ENCODE assay signal across 9 mouse cellular contexts in the genomic region with DNA sequence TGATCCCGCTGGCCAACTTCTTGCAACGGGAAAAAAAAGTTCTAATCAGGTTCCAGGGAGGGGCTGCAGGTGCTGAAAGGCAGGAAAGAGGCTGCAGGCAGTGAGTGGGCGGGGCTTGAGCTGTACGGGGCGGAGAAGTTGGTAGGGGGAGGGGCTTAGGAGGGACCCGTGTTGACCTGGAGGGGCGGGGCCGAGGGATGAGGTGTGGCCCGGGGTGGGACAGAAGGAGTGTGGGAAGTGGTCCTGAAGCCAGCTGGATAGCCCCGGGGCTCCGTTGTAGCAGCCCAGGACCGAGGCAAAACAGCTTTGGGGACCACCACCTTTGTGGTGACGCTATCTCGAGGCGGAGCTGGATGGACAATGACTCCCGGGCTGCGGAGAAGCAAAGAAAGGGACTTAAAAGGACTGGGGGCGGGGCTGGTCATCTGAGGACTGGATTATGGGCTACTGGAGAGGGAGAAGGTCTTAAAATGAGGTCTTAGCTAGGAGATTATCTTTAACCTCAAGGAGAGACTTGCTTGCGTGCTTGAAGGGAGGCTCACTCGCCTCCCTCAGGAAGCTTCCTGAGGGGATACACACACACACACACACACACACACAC. TPM values are rescaled to one million over a fixed set of nuclear protein-coding genes. Genes with fewer than 3 reads are reported as not detected.
DNase-seq lines count a peak whose midpoint lies in the region; ATAC-seq and TF ChIP-seq lines count a peak whose summit lies in the region.
"Had no signal": no experiment of that assay in that cellular context is flagged by ENCODE, and none has a peak within 500 bp of the region (broad histone marks: within the 10 kb centered on the region; RNA-seq: fewer than 3 reads in every experiment).

No protein-coding gene starts in this region.

- WGBS in hindbrain, embryonic 10.5 days, result 2% methylated on average over 20 of the region's 20 CpGs
- 2% methylated on average over 20 of the region's 20 CpGs for WGBS in lung, embryonic 14.5 days

- peaks cover 47% of the 10 kb centered on the region for H3K27me3 ChIP-seq in hindbrain, embryonic 10.5 days (ENCODE audit: insufficient read depth, poor library complexity, severe bottlenecking)
- H3K27me3 ChIP-seq in lung, embryonic 14.5 days (ENCODE audit: insufficient read depth, low read length), result peaks cover 9% of the 10 kb centered on the region; the same call in 1 of the 2 replicates

- TF ChIP-seq CTCF in gastrocnemius, adult 2 months (IDR thresholded peaks at IDR 0.05), result no peak
- TF ChIP-seq CTCF in lung, embryonic 14.5 days (IDR thresholded peaks at IDR 0.05; ENCODE audit: low read depth), result no peak

- H3K4me1 ChIP-seq in hindbrain, embryonic 10.5 days (replicated peaks), result peaks cover 19% of the 10 kb centered on the region
- peaks cover 10% of the 10 kb centered on the region; the same call in 1 of the 2 replicates for H3K4me1 ChIP-seq in lung, embryonic 14.5 days (ENCODE audit: insufficient read depth)

- H3K27ac ChIP-seq in gastrocnemius, adult 2 months, result no peak overlapping the region
- peak overlapping the region; percentile 70 for H3K27ac ChIP-seq in hindbrain, embryonic 10.5 days
- H3K27ac ChIP-seq in lung, embryonic 14.5 days (ENCODE audit: low read depth), result no peak overlapping the region

- DNase-seq in gastrocnemius, adult 2 months, result no peak
- no peak for DNase-seq in gastrocnemius, postnatal 36 days
- DNase-seq in WW6 (ENCODE audit: low read depth, low spot score), result peak; percentile 79
- DNase-seq in hindbrain, embryonic 10.5 days (ENCODE audit: low spot score), result peak; percentile 66
- DNase-seq in lung, embryonic 14.5 days, result peak; percentile 52
- peak; percentile 63 for DNase-seq in retina, postnatal 7 days (ENCODE audit: low read depth, low spot score)
- no peak for DNase-seq in left cerebral cortex, adult 18-20 months (ENCODE audit: low spot score in 2 of 2)

- intact Hi-C loops in gastrocnemius, adult 2 months (cut with DNase I), result no loop called here
- intact Hi-C loops in gastrocnemius, postnatal 36 days (cut with DNase I), result loop anchor here (10.0 kb wide), 1 partner anchor 53 kb away; no protein-coding TSS in a partner anchor

- no peaks in the 10 kb centered on the region for H3K9me3 ChIP-seq in hindbrain, embryonic 10.5 days
- H3K9me3 ChIP-seq in lung, embryonic 14.5 days (ENCODE audit: low read depth, low read length), result no peaks in the 10 kb centered on the region

- no peaks in the 10 kb centered on the region for H3K36me3 ChIP-seq in hindbrain, embryonic 10.5 days
- H3K36me3 ChIP-seq in lung, embryonic 14.5 days (ENCODE audit: insufficient read depth), result no peaks in the 10 kb centered on the region

- H3K4me3 ChIP-seq in gastrocnemius, adult 2 months, result peak overlapping the region; percentile 21; the same call in 1 of the 2 replicates
- peak overlapping the region; percentile 53 for H3K4me3 ChIP-seq in hindbrain, embryonic 10.5 days
- peak overlapping the region; percentile 31 for H3K4me3 ChIP-seq in lung, embryonic 14.5 days (ENCODE audit: low read depth, low read length)

- H3K9ac ChIP-seq in lung, embryonic 14.5 days, result no peak overlapping the region

- peak overlapping the region; percentile 60 for H3K4me2 ChIP-seq in lung, embryonic 14.5 days

- 0 out of 2 replicates have a peak, but pooled peaks have one; percentile 26 for ATAC-seq in lung, embryonic 14.5 days (ENCODE audit: insufficient read depth)
- ATAC-seq in erythroid progenitor cell, adult 5-6 weeks (replicated peaks; ENCODE audit: low FRiP score, poor library complexity, severe bottlenecking), result no peak

RNA-seq across cellular contexts. Expression of gene Lrrc3c, which starts 4.1 kb away (rescaled TPM):
- total RNA-seq in gastrocnemius, adult 2 months (2021), result not detected
- not detected for total RNA-seq in gastrocnemius, postnatal 36 days (2021)
- polyA plus RNA-seq in hindbrain, embryonic 10.5 days (2016; fragmentation: Nextera tagmentation; extraction: Ambion mirVana), result not detected in 2 replicates
- not detected in 2 replicates for polyA plus RNA-seq in lung, embryonic 14.5 days (2014; fragmentation: Nextera tagmentation; extraction: Ambion mirVana)
- not detected for total RNA-seq in left cerebral cortex, adult 18-20 months (2021)
- total RNA-seq in erythroid progenitor cell, adult 5-6 weeks (2015; ENCODE audit: low replicate concordance), result not detected in 2 replicates
- not detected in 2 replicates for total RNA-seq in erythroid progenitor cell, adult 5-6 weeks (2017; ENCODE audit: low replicate concordance)
- total RNA-seq: hematopoietic stem cell, adult 5-6 weeks had no signal

RNA-seq across cellular contexts. Expression of gene Ormdl3, which starts 15.0 kb away (rescaled TPM):
- total RNA-seq in gastrocnemius, adult 2 months (2021), result 10 to 100 TPM; 24.5 to 25.7 TPM
- total RNA-seq in gastrocnemius, postnatal 36 days (2021), result 10 to 100 TPM; 20.9 to 24.0 TPM
- 59.4 and 66.2 TPM in 2 replicates for polyA plus RNA-seq in hindbrain, embryonic 10.5 days (2016; fragmentation: Nextera tagmentation; extraction: Ambion mirVana)
- 6.6 and 6.9 TPM in 2 replicates for polyA plus RNA-seq in lung, embryonic 14.5 days (2014; fragmentation: Nextera tagmentation; extraction: Ambion mirVana)
- 10 to 100 TPM; 46.0 to 49.4 TPM for total RNA-seq in left cerebral cortex, adult 18-20 months (2021)
- 54.5 and 58.4 TPM in 2 replicates for total RNA-seq in erythroid progenitor cell, adult 5-6 weeks (2015; ENCODE audit: low replicate concordance)
- 68.6 and 79.1 TPM in 2 replicates for total RNA-seq in erythroid progenitor cell, adult 5-6 weeks (2017; ENCODE audit: low replicate concordance)

RNA-seq across cellular contexts. Expression of gene Gm12355, which starts 23.3 kb away (rescaled TPM):
- total RNA-seq in gastrocnemius, adult 2 months (2021), result 1 to 10 TPM; 4.6 to 5.6 TPM
- total RNA-seq in gastrocnemius, postnatal 36 days (2021), result 1 to 10 TPM; 3.0 to 4.2 TPM
- 1.3 and 1.4 TPM in 2 replicates for polyA plus RNA-seq in hindbrain, embryonic 10.5 days (2016; fragmentation: Nextera tagmentation; extraction: Ambion mirVana)
- 1.2 and 1.4 TPM in 2 replicates for polyA plus RNA-seq in lung, embryonic 14.5 days (2014; fragmentation: Nextera tagmentation; extraction: Ambion mirVana)
- total RNA-seq in left cerebral cortex, adult 18-20 months (2021), result 10 to 100 TPM; 11.7 to 12.1 TPM
- total RNA-seq in erythroid progenitor cell, adult 5-6 weeks (2015; ENCODE audit: low replicate concordance), result 5.4 TPM in 1 of 2 replicates, not detected in the other
- 1.1 and 3.9 TPM in 2 replicates for total RNA-seq in erythroid progenitor cell, adult 5-6 weeks (2017; ENCODE audit: low replicate concordance)

RNA-seq across cellular contexts. Expression of gene Gsdma3, which starts 24.0 kb away (rescaled TPM):
- total RNA-seq in gastrocnemius, adult 2 months (2021), result 10 to 100 TPM; 17.7 to 28.8 TPM
- total RNA-seq in gastrocnemius, postnatal 36 days (2021), result 10 to 100 TPM in 1 of 2 experiments, 1 to 10 TPM in 1; 1.8 to 22.5 TPM
- polyA plus RNA-seq in hindbrain, embryonic 10.5 days (2016; fragmentation: Nextera tagmentation; extraction: Ambion mirVana), result not detected in 2 replicates
- not detected in 2 replicates for polyA plus RNA-seq in lung, embryonic 14.5 days (2014; fragmentation: Nextera tagmentation; extraction: Ambion mirVana)
- total RNA-seq in left cerebral cortex, adult 18-20 months (2021), result not detected
- total RNA-seq in erythroid progenitor cell, adult 5-6 weeks (2015; ENCODE audit: low replicate concordance), result not detected in 2 replicates
- not detected in 2 replicates for total RNA-seq in erythroid progenitor cell, adult 5-6 weeks (2017; ENCODE audit: low replicate concordance)
- total RNA-seq: hematopoietic stem cell, adult 5-6 weeks had no signal

RNA-seq across cellular contexts. Expression of gene Gsdma2, which starts 44.4 kb away (rescaled TPM):
- total RNA-seq in gastrocnemius, adult 2 months (2021), result 1 to 10 TPM; 1.1 to 1.7 TPM
- total RNA-seq in gastrocnemius, postnatal 36 days (2021), result 1 to 10 TPM in 1 of 2 experiments, not detected in 1; 1.7 TPM
- polyA plus RNA-seq in hindbrain, embryonic 10.5 days (2016; fragmentation: Nextera tagmentation; extraction: Ambion mirVana), result not detected in 2 replicates
- not detected in 2 replicates for polyA plus RNA-seq in lung, embryonic 14.5 days (2014; fragmentation: Nextera tagmentation; extraction: Ambion mirVana)
- total RNA-seq in left cerebral cortex, adult 18-20 months (2021), result not detected
- not detected in 2 replicates for total RNA-seq in erythroid progenitor cell, adult 5-6 weeks (2015; ENCODE audit: low replicate concordance)
- total RNA-seq in erythroid progenitor cell, adult 5-6 weeks (2017; ENCODE audit: low replicate concordance), result not detected in 2 replicates
- total RNA-seq: hematopoietic stem cell, adult 5-6 weeks had no signal

Comparison
In these comparisons a context has a peak if more than half of its experiments do, and no peak if none do; other contexts are left out.
1. DNase-seq: peak in WW6 (single experiment), hindbrain, embryonic 10.5 days (single experiment), lung, embryonic 14.5 days (single experiment) and retina, postnatal 7 days (single experiment); none in gastrocnemius, adult 2 months (single experiment), gastrocnemius, postnatal 36 days (0 of 2) and left cerebral cortex, adult 18-20 months (0 of 2).
2. Peak in every context shown above with its lines, with median percentiles within 50 percentile points of each other: H3K4me3 ChIP-seq.